Mouse (Mus musculus) right cerebral cortex, postnatal 4 days (tissue): ENCODE data around the gene Megf11.

Experiments
- DNase-seq: peaks from one replicate; pipeline ENCODE4 v3.0.0-alpha.2; 2022

Megf11 gene

GRCm38 (mm10) chr9:64528061-64528460, 142.6 kb downstream of the Megf11 start:
- DNase-seq, result no peak

GRCm38 (mm10) chr9:64528595-64528994, 143.2 kb downstream of the Megf11 start:
- no peak for DNase-seq

GRCm38 (mm10) chr9:64531935-64532334, 146.5 kb downstream of the Megf11 start:
- no peak for DNase-seq

- DNase-seq, result no peak
These were observed 147.4 kb downstream of the Megf11 start for GRCm38 (mm10) chr9:64532711-64533242.

- peak; percentile 16 for DNase-seq
These were observed 148.2 kb downstream of the Megf11 start for GRCm38 (mm10) chr9:64533488-64534119.

GRCm38 (mm10) chr9:64534313-64534712, 148.9 kb downstream of the Megf11 start:
- no peak for DNase-seq

- DNase-seq, result no peak
These were observed 149.6 kb downstream of the Megf11 start for GRCm38 (mm10) chr9:64534856-64535539.

GRCm38 (mm10) chr9:64537821-64538220, 152.4 kb downstream of the Megf11 start:
- DNase-seq, result no peak

- DNase-seq, result no peak
These were observed 156.8 kb downstream of the Megf11 start for GRCm38 (mm10) chr9:64542246-64542645.

GRCm38 (mm10) chr9:64543125-64543524, 157.7 kb downstream of the Megf11 start:
- no peak for DNase-seq

GRCm38 (mm10) chr9:64546344-64546991, 161.0 kb downstream of the Megf11 start:
- no peak for DNase-seq

- DNase-seq, result no peak
These were observed 162.9 kb downstream of the Megf11 start for GRCm38 (mm10) chr9:64548332-64548731.

GRCm38 (mm10) chr9:64551307-64551706, 165.9 kb downstream of the Megf11 start:
- no peak for DNase-seq

- no peak for DNase-seq
These were observed 166.6 kb downstream of the Megf11 start for GRCm38 (mm10) chr9:64552046-64552445.

- no peak for DNase-seq
These were observed 168.0 kb downstream of the Megf11 start for GRCm38 (mm10) chr9:64553441-64553840.

- DNase-seq, result peak; percentile 14
These were observed 170.2 kb downstream of the Megf11 start for GRCm38 (mm10) chr9:64555620-64556019.

GRCm38 (mm10) chr9:64557110-64557745, 171.8 kb downstream of the Megf11 start:
- no peak for DNase-seq

- no peak for DNase-seq
These were observed 172.6 kb downstream of the Megf11 start for GRCm38 (mm10) chr9:64557846-64558530.

- no peak for DNase-seq
These were observed 178.9 kb downstream of the Megf11 start for GRCm38 (mm10) chr9:64564315-64564767.

- DNase-seq, result no peak
These were observed 180.5 kb downstream of the Megf11 start for GRCm38 (mm10) chr9:64565915-64566314.

- no peak for DNase-seq
These were observed 180.9 kb downstream of the Megf11 start for GRCm38 (mm10) chr9:64566376-64566775.

- no peak for DNase-seq
These were observed 182.1 kb downstream of the Megf11 start for GRCm38 (mm10) chr9:64567482-64567881.
